Mouse (Mus musculus): ENCODE results near the gene Ltn1.

GRCm38 (mm10) chr16:87334756-87335155, 97.7 kb downstream of the Ltn1 start:
- TF ChIP-seq CTCF (IDR thresholded peaks at IDR 0.05; ENCODE audit: insufficient read depth, low read depth, low read length) (no peak), POLR2A (IDR thresholded peaks at IDR 0.05; ENCODE audit: insufficient read depth, low read depth, low read length) (no peak)

Measured in olfactory bulb, adult 2 months (tissue).